Mouse (Mus musculus) lung, adult 2 months (tissue): ENCODE measurements at regions not wholly inside any gene's neighbourhood (a gene's known extent, or its start where the extent isn't known, plus 50 kb on each side); places are given as distances from the start of the nearest gene placed in this dataset.

Experiments used
- CTCF ChIP-seq: fragments of 200-500 bp; IDR thresholded peaks from 2 replicates; pipeline ENCODE4 v1.5.1; 2011; ENCODE audit warnings: mild to moderate bottlenecking, low read length, control low read depth; ENCODE audit not compliant: insufficient read depth
- POLR2A ChIP-seq: fragments of 200-500 bp; IDR thresholded peaks from 2 replicates; pipeline ENCODE4 v1.6.1; 2011; ENCODE audit warnings: low read depth, mild to moderate bottlenecking, control low read depth, low read length, borderline replicate concordance; ENCODE audit errors: extremely low read depth

GRCm38 (mm10) chr1:121177908-121178311 is 154.5 kb downstream of the Insig2 start:
- TF ChIP-seq CTCF (no peak), POLR2A (no peak)
